Mouse (Mus musculus): ENCODE data around the gene Ltbp1. TPM values are rescaled to one million over a fixed set of nuclear protein-coding genes. Genes with fewer than 3 reads are reported as not detected.

The Ltbp1 gene
- total and polyA plus RNA-seq, 3 experiments = 0.01 to 0.04 TPM; not detected in 1

- H3K79me2 ChIP-seq (ENCODE audit: control insufficient read depth, insufficient read depth, low read length, poor library complexity) = no peaks in the 10 kb centered on the region
- no peak overlapping the region for H3K27ac ChIP-seq (ENCODE audit: control insufficient read depth, low read depth, low read length)
- H3K4me3 ChIP-seq (ENCODE audit: control insufficient read depth in 1 of 2, insufficient read depth in 1 of 2, low read depth in 2 of 2, low read length in 2 of 2) = no peak overlapping the region
- no peaks in the 10 kb centered on the region for H3K4me1 ChIP-seq (ENCODE audit: control insufficient read depth in 1 of 2, insufficient read depth in 2 of 2, low read length in 2 of 2)
- H3K27me3 ChIP-seq (ENCODE audit: control insufficient read depth in 1 of 2, insufficient read depth in 2 of 2, low read length in 2 of 2) = no peaks in the 10 kb centered on the region; a peak in 1 of 4 replicates
- no peak for TF ChIP-seq UBTF (IDR thresholded peaks at IDR 0.05; ENCODE audit: borderline replicate concordance, insufficient read depth, low read depth, low read length)
- no peak for DNase-seq (ENCODE audit: low read depth, low spot score)
- no peaks in the 10 kb centered on the region for H3K36me3 ChIP-seq (ENCODE audit: control insufficient read depth in 1 of 2, insufficient read depth in 2 of 2, low read length in 2 of 2)
- H3K9me3 ChIP-seq (replicated peaks; ENCODE audit: insufficient read depth, low read length) = no peaks in the 10 kb centered on the region
- H3K9ac ChIP-seq (ENCODE audit: control insufficient read depth, low read depth, low read length, poor library complexity, severe bottlenecking) = no peak overlapping the region
Observed at GRCm38 (mm10) chr17:75268506-75268905, 263.1 kb downstream of the Ltbp1 start.

GRCm38 (mm10) chr17:75272446-75272845, 267.1 kb downstream of the Ltbp1 start:
- no peaks in the 10 kb centered on the region for H3K36me3 ChIP-seq (ENCODE audit: control insufficient read depth in 1 of 2, insufficient read depth in 2 of 2, low read length in 2 of 2)
- TF ChIP-seq ZKSCAN1 (IDR thresholded peaks at IDR 0.05; ENCODE audit: low read depth, low read length) (no peak), ZC3H11A (IDR thresholded peaks at IDR 0.05; ENCODE audit: low read depth, low read length) (no peak), CTCF (IDR thresholded peaks at IDR 0.05 in 2 of 3, conservative IDR thresholded peaks at IDR 0.05 in 1 of 3; ENCODE audit: control insufficient read depth in 1 of 3, insufficient read depth in 1 of 3, low read depth in 2 of 3, low read length in 3 of 3, poor library complexity in 1 of 3, severe bottlenecking in 1 of 3) (no peak), MYB (IDR thresholded peaks at IDR 0.05; ENCODE audit: low read depth, low read length) (no peak), MYC (IDR thresholded peaks at IDR 0.05; ENCODE audit: low read depth, low read length) (no peak), TCF12 (IDR thresholded peaks at IDR 0.05; ENCODE audit: low read depth, low read length) (no peak), ETS1 (IDR thresholded peaks at IDR 0.05; ENCODE audit: low read depth, low read length) (no peak), NELFE (IDR thresholded peaks at IDR 0.05; ENCODE audit: low read depth, low read length) (no peak), CHD1 (IDR thresholded peaks at IDR 0.05; ENCODE audit: low read depth, low read length) (no peak), GABPA (IDR thresholded peaks at IDR 0.05; ENCODE audit: low read depth, low read length) (no peak), MAX (IDR thresholded peaks at IDR 0.05; ENCODE audit: low read length) (no peak), EP300 (IDR thresholded peaks at IDR 0.05; ENCODE audit: low read depth in 1 of 2, low read length in 2 of 2) (no peak), SMC3 (IDR thresholded peaks at IDR 0.05; ENCODE audit: low read depth, low read length) (no peak), RAD21 (IDR thresholded peaks at IDR 0.05; ENCODE audit: low read depth, low read length) (no peak), JUND (IDR thresholded peaks at IDR 0.05; ENCODE audit: low read depth, low read length) (no peak)
- H3K4me1 ChIP-seq (ENCODE audit: control insufficient read depth in 1 of 2, insufficient read depth in 2 of 2, low read length in 2 of 2) = no peaks in the 10 kb centered on the region
- peaks cover 0 to 2% of the 10 kb centered on the region in 2 experiments; a peak in 2 of 4 replicates for H3K27me3 ChIP-seq (ENCODE audit: control insufficient read depth in 1 of 2, insufficient read depth in 2 of 2, low read length in 2 of 2)
- no peak overlapping the region for H3K27ac ChIP-seq (ENCODE audit: control insufficient read depth, low read depth, low read length)
- DNase-seq (ENCODE audit: low read depth, low spot score) = no peak
- H3K9me3 ChIP-seq (replicated peaks; ENCODE audit: insufficient read depth, low read length) = no peaks in the 10 kb centered on the region
- no peak overlapping the region for H3K9ac ChIP-seq (ENCODE audit: control insufficient read depth, low read depth, low read length, poor library complexity, severe bottlenecking)
- H3K79me2 ChIP-seq (ENCODE audit: control insufficient read depth, insufficient read depth, low read length, poor library complexity) = no peaks in the 10 kb centered on the region
- no peak overlapping the region for H3K4me3 ChIP-seq (ENCODE audit: control insufficient read depth in 1 of 2, insufficient read depth in 1 of 2, low read depth in 2 of 2, low read length in 2 of 2)

GRCm38 (mm10) chr17:75273272-75273671, 267.9 kb downstream of the Ltbp1 start:
- no peak for DNase-seq (ENCODE audit: low read depth, low spot score)
- Histone ChIP-seq H3K4me3 (ENCODE audit: control insufficient read depth in 1 of 2, insufficient read depth in 1 of 2, low read depth in 2 of 2, low read length in 2 of 2) (no peak overlapping the region), H3K27me3 (ENCODE audit: control insufficient read depth in 1 of 2, insufficient read depth in 2 of 2, low read length in 2 of 2) (peaks cover 0 to 2% of the 10 kb centered on the region in 2 experiments; a peak in 2 of 4 replicates), H3K9me3 (replicated peaks; ENCODE audit: insufficient read depth, low read length) (no peaks in the 10 kb centered on the region), H3K9ac (ENCODE audit: control insufficient read depth, low read depth, low read length, poor library complexity, severe bottlenecking) (no peak overlapping the region), H3K4me1 (ENCODE audit: control insufficient read depth in 1 of 2, insufficient read depth in 2 of 2, low read length in 2 of 2) (no peaks in the 10 kb centered on the region), H3K27ac (ENCODE audit: control insufficient read depth, low read depth, low read length) (no peak overlapping the region), H3K79me2 (ENCODE audit: control insufficient read depth, insufficient read depth, low read length, poor library complexity) (no peaks in the 10 kb centered on the region), H3K36me3 (ENCODE audit: control insufficient read depth in 1 of 2, insufficient read depth in 2 of 2, low read length in 2 of 2) (no peaks in the 10 kb centered on the region)
- TF ChIP-seq HCFC1 (IDR thresholded peaks at IDR 0.05; ENCODE audit: low read depth, low read length) (no peak), ELF1 (IDR thresholded peaks at IDR 0.05; ENCODE audit: low read depth, low read length) (no peak), POLR2AphosphoS2 (IDR thresholded peaks at IDR 0.05; ENCODE audit: low read length) (no peak), RCOR1 (IDR thresholded peaks at IDR 0.05; ENCODE audit: low read depth, low read length) (no peak), KAT2A (conservative IDR thresholded peaks at IDR 0.05; ENCODE audit: low read depth, low read length) (no peak), JUND (IDR thresholded peaks at IDR 0.05; ENCODE audit: low read depth, low read length) (no peak), TCF12 (IDR thresholded peaks at IDR 0.05; ENCODE audit: low read depth, low read length) (no peak), USF2 (IDR thresholded peaks at IDR 0.05; ENCODE audit: borderline replicate concordance in 1 of 2, insufficient read depth in 1 of 2, low read depth in 1 of 2, low read length in 2 of 2) (no peak), SIN3A (IDR thresholded peaks at IDR 0.05; ENCODE audit: low read length) (no peak), MYC (IDR thresholded peaks at IDR 0.05; ENCODE audit: low read depth, low read length) (no peak), TAL1 (IDR thresholded peaks at IDR 0.05; ENCODE audit: low read length) (no peak), USF1 (IDR thresholded peaks at IDR 0.05; ENCODE audit: low read depth, low read length) (no peak), GABPA (IDR thresholded peaks at IDR 0.05; ENCODE audit: low read depth, low read length) (no peak), CHD2 (IDR thresholded peaks at IDR 0.05; ENCODE audit: low read length) (no peak), RAD21 (IDR thresholded peaks at IDR 0.05; ENCODE audit: low read depth, low read length) (no peak), NELFE (IDR thresholded peaks at IDR 0.05; ENCODE audit: low read depth, low read length) (no peak), E2F4 (IDR thresholded peaks at IDR 0.05; ENCODE audit: borderline replicate concordance, low read depth, low read length) (no peak)

Measured in MEL (cell line).